Mouse (Mus musculus) left cerebral cortex, postnatal 25 days (tissue): ENCODE measurements at regions not wholly inside any gene's neighbourhood (a gene's known extent, or its start where the extent isn't known, plus 50 kb on each side); places are given as distances from the start of the nearest gene placed in this dataset.

Experiments
- DNase-seq, 2 experiments: peaks; one replicate each; pipeline ENCODE4 v3.0.0; 2022; ENCODE audit warnings: low spot score in 2 of 2, mixed read lengths in 1 of 2
- intact Hi-C: fragments of 180-260 bp; cut with DNase I; formaldehyde crosslinking; loops from one replicate; pipeline ENCODE4 v1.15.1; 2025

- intact Hi-C loops, result no loop called here
- DNase-seq, result no peak
Measured at GRCm38 (mm10) chr3:39528087-39528486, 641.3 kb downstream of the Fat4 start.

GRCm38 (mm10) chr3:39537515-39537914 lies 650.8 kb downstream of the Fat4 start:
- no peak for DNase-seq
- intact Hi-C loops, result no loop called here

GRCm38 (mm10) chr3:39540530-39541118 lies 653.9 kb downstream of the Fat4 start:
- no peak for DNase-seq
- intact Hi-C loops, result no loop called here

GRCm38 (mm10) chr3:39559460-39560041 lies 672.8 kb downstream of the Fat4 start:
- intact Hi-C loops, result no loop called here
- no peak for DNase-seq

- intact Hi-C loops, result no loop called here
- no peak for DNase-seq
Measured at GRCm38 (mm10) chr3:39560951-39561350, 674.2 kb downstream of the Fat4 start.

GRCm38 (mm10) chr3:39571444-39572237 lies 684.9 kb downstream of the Fat4 start:
- intact Hi-C loops, result loop anchor here (5.0 kb wide), 1 partner anchor 679 kb away; no protein-coding TSS in a partner anchor
- no peak for DNase-seq

- DNase-seq, result no peak
- intact Hi-C loops, result no loop called here
Measured at GRCm38 (mm10) chr3:39575200-39575599, 688.5 kb downstream of the Fat4 start.

- DNase-seq, result peak in 1 of 2 experiments; percentile 58
- intact Hi-C loops, result no loop called here
Measured at GRCm38 (mm10) chr3:39591312-39591711, 704.6 kb downstream of the Fat4 start.

GRCm38 (mm10) chr3:39592349-39593117 lies 705.8 kb downstream of the Fat4 start:
- intact Hi-C loops, result no loop called here

GRCm38 (mm10) chr3:39609937-39610336 lies 723.2 kb downstream of the Fat4 start:
- no peak for DNase-seq
- intact Hi-C loops, result no loop called here

More at GRCm38 (mm10) chr3:39592349-39593117, 705.8 kb downstream of the Fat4 start:
- peak; percentile 9 to 80 for DNase-seq

GRCm38 (mm10) chr3:39612408-39612807 lies 725.7 kb downstream of the Fat4 start:
- intact Hi-C loops, result no loop called here

GRCm38 (mm10) chr3:39637924-39638323 lies 751.2 kb downstream of the Fat4 start:
- no peak for DNase-seq
- intact Hi-C loops, result no loop called here

More at GRCm38 (mm10) chr3:39612408-39612807, 725.7 kb downstream of the Fat4 start:
- no peak for DNase-seq

- DNase-seq, result no peak
- intact Hi-C loops, result no loop called here
Measured at GRCm38 (mm10) chr3:39643194-39643593, 756.5 kb downstream of the Fat4 start.

- intact Hi-C loops, result no loop called here
- DNase-seq, result no peak
Measured at GRCm38 (mm10) chr3:39666817-39667216, 780.1 kb downstream of the Fat4 start.

- DNase-seq, result no peak
- intact Hi-C loops, result no loop called here
Measured at GRCm38 (mm10) chr3:39669145-39669544, 782.4 kb downstream of the Fat4 start.

- no peak for DNase-seq
- intact Hi-C loops, result no loop called here
Measured at GRCm38 (mm10) chr3:39673997-39674396, 787.3 kb downstream of the Fat4 start.

GRCm38 (mm10) chr3:39674927-39675326 lies 788.2 kb downstream of the Fat4 start:
- intact Hi-C loops, result no loop called here
- DNase-seq, result no peak

- intact Hi-C loops, result no loop called here
Measured at GRCm38 (mm10) chr3:39705610-39706009, 818.9 kb downstream of the Fat4 start.

GRCm38 (mm10) chr3:39712795-39713709 lies 818.0 kb upstream of the Intu start:
- DNase-seq, result no peak
- intact Hi-C loops, result no loop called here

More at GRCm38 (mm10) chr3:39705610-39706009, 818.9 kb downstream of the Fat4 start:
- no peak for DNase-seq
